13 mouse cellular contexts compared by ENCODE assay signal in genomic region chr13:112803106-112803505, GRCm38 (mm10). TPM values are rescaled to one million over a fixed set of nuclear protein-coding genes. Genes with fewer than 3 reads are reported as not detected.
A peak's percentile ranks its signal among the peaks of the same experiment; 100 is the strongest.
DNase-seq lines count a peak whose midpoint lies in the region; ATAC-seq and TF ChIP-seq lines count a peak whose summit lies in the region.
"Had no signal": no experiment of that assay in that cellular context is flagged by ENCODE, and none has a peak within 500 bp of the region (broad histone marks: within the 10 kb centered on the region; RNA-seq: fewer than 3 reads in every experiment).

No protein-coding gene starts in this region.

- H3K36me3 ChIP-seq in kidney, postnatal 0 days (ENCODE audit: insufficient read depth, low read length), result peaks cover 17% of the 10 kb centered on the region; the same call in 1 of the 2 replicates
- peaks cover 22% of the 10 kb centered on the region for H3K36me3 ChIP-seq in liver, embryonic 14.5 days (replicated peaks; ENCODE audit: control insufficient read depth, insufficient read depth, low read depth)

- intact Hi-C loops in heart, postnatal 14 days (cut with DNase I), result loop anchor here (5.0 to 10.0 kb wide), 3 partner anchors 51 to 128 kb away; partner anchors contain the start of genes Dhx29 and Mtrex

- H3K27ac ChIP-seq in kidney, postnatal 0 days, result no peak overlapping the region
- peak overlapping the region; percentile 69 for H3K27ac ChIP-seq in brown adipose tissue, adult 24 weeks (replicated peaks; ENCODE audit: low read depth, low read length)
- H3K27ac ChIP-seq in liver, embryonic 14.5 days, result no peak overlapping the region
- H3K27ac ChIP-seq: limb, embryonic 15.5 days had no signal

- H3K9ac ChIP-seq in kidney, postnatal 0 days (ENCODE audit: low read depth, low read length), result no peak overlapping the region
- no peak overlapping the region for H3K9ac ChIP-seq in liver, embryonic 14.5 days (replicated peaks)
- H3K9ac ChIP-seq: limb, embryonic 15.5 days had no signal

- WGBS in kidney, postnatal 0 days, result 78% methylated on average over 7 of the region's 7 CpGs
- 95% methylated on average over 7 of the region's 7 CpGs for WGBS in liver, embryonic 14.5 days (ENCODE audit: insufficient replicate concordance)

- no peaks in the 10 kb centered on the region for H3K27me3 ChIP-seq in kidney, postnatal 0 days (ENCODE audit: insufficient read depth, low read length)
- no peaks in the 10 kb centered on the region for H3K27me3 ChIP-seq in liver, embryonic 14.5 days (ENCODE audit: control insufficient read depth, insufficient read depth, low read length)
- H3K27me3 ChIP-seq: limb, embryonic 15.5 days had no signal

- TF ChIP-seq CTCF in kidney, postnatal 0 days (IDR thresholded peaks at IDR 0.05; ENCODE audit: low read depth), result no peak
- TF ChIP-seq CTCF in liver, embryonic 14.5 days (IDR thresholded peaks at IDR 0.05; ENCODE audit: low read depth), result no peak

- ATAC-seq in kidney, postnatal 0 days (replicated peaks; ENCODE audit: low FRiP score, low read depth), result no peak
- ATAC-seq in liver, embryonic 14.5 days (ENCODE audit: insufficient read depth), result no peak
- ATAC-seq: inflammation-experienced regulatory T-cells, adult 6 months had no signal

- 0 out of 2 replicates have a peak, but pooled peaks cover 2% of the 10 kb centered on the region for H3K4me1 ChIP-seq in kidney, postnatal 0 days (replicated peaks; ENCODE audit: insufficient read depth, low read length)
- no peaks in the 10 kb centered on the region for H3K4me1 ChIP-seq in brown adipose tissue, adult 24 weeks (ENCODE audit: control insufficient read depth, insufficient read depth, insufficient read length, low read length)
- H3K4me1 ChIP-seq in liver, embryonic 14.5 days (replicated peaks; ENCODE audit: control insufficient read depth in 2 of 2, insufficient read depth in 2 of 2, low read length in 1 of 2), result peaks cover 10 to 15% of the 10 kb centered on the region in 2 experiments

- no peak for TF ChIP-seq EP300 in liver, embryonic 14.5 days (IDR thresholded peaks at IDR 0.05; ENCODE audit: low read depth)

- no peaks in the 10 kb centered on the region for H3K9me3 ChIP-seq in kidney, postnatal 0 days (replicated peaks; ENCODE audit: low read length)
- no peaks in the 10 kb centered on the region for H3K9me3 ChIP-seq in liver, embryonic 14.5 days (ENCODE audit: control insufficient read depth, low read length)
- H3K9me3 ChIP-seq: limb, embryonic 15.5 days had no signal

- H3K4me3 ChIP-seq in kidney, postnatal 0 days (replicated peaks; ENCODE audit: low read depth, low read length), result peak overlapping the region; percentile 8; the same call in 1 of the 2 replicates
- H3K4me3 ChIP-seq in brown adipose tissue, adult 24 weeks (ENCODE audit: insufficient read depth, low read depth, low read length), result peak overlapping the region; percentile 58
- no peak overlapping the region for H3K4me3 ChIP-seq in liver, embryonic 14.5 days (ENCODE audit: insufficient read depth in 1 of 2, low read depth in 2 of 2, low read length in 2 of 2)
- H3K4me3 ChIP-seq: limb, embryonic 15.5 days had no signal

- DNase-seq in heart, adult 11 months, result peak; percentile 75
- no peak for DNase-seq in heart, postnatal 14 days
- DNase-seq in kidney, postnatal 0 days (ENCODE audit: low spot score), result no peak
- DNase-seq in kidney, postnatal 36 days, result no peak
- DNase-seq in liver, embryonic 14.5 days (ENCODE audit: low read depth in 3 of 3, low spot score in 3 of 3), result no peak
- DNase-seq in adipocyte (ENCODE audit: low spot score), result no peak
- no peak for DNase-seq in adrenal gland, postnatal 14 days
- DNase-seq: B cell, adult 2 months; gastrocnemius, postnatal 14 days; layer of hippocampus, adult 9-11 months had no signal

- peak overlapping the region; percentile 23; the same call in 1 of the 2 replicates for H3K4me2 ChIP-seq in kidney, postnatal 0 days (ENCODE audit: low read length)
- H3K4me2 ChIP-seq in liver, embryonic 14.5 days (ENCODE audit: low read depth), result peak overlapping the region; percentile 7
- H3K4me2 ChIP-seq: limb, embryonic 15.5 days had no signal

RNA-seq across cellular contexts. Expression of gene Plpp1, which starts 2.5 kb away (rescaled TPM):
- 10 to 100 TPM; 72.5 to 75.2 TPM for total RNA-seq in heart, postnatal 14 days (2021)
- 135 TPM in 2 replicates for polyA plus RNA-seq in kidney, postnatal 0 days (2015; fragmentation: Nextera tagmentation; extraction: Ambion mirVana)
- polyA plus RNA-seq in brown adipose tissue, adult 24 weeks (2012; ENCODE audit: insufficient read depth, insufficient read length, missing spikeins), result 10.1 and 15.5 TPM in 2 replicates
- polyA plus RNA-seq in liver, embryonic 14.5 days (2012; rRNA removed), result 16.5 TPM in 2 replicates
- 32.7 and 34.0 TPM in 2 replicates for polyA plus RNA-seq in liver, embryonic 14.5 days (2014; fragmentation: Nextera tagmentation; extraction: Ambion mirVana)
- 181 and 182 TPM in 2 replicates for total RNA-seq in adrenal gland, postnatal 14 days (2021)

Comparison
In these comparisons a context has a peak if more than half of its experiments do, and no peak if none do; other contexts are left out.
1. H3K4me3 ChIP-seq: peak in kidney, postnatal 0 days (single experiment) and brown adipose tissue, adult 24 weeks (single experiment); none in liver, embryonic 14.5 days (0 of 2).